Mouse (Mus musculus): ENCODE data around the gene Vax2. TPM values are rescaled to one million over a fixed set of nuclear protein-coding genes. Genes with fewer than 3 reads are reported as not detected.

The Vax2 gene
- total and polyA plus RNA-seq, 2 experiments from 2014 or later = not detected

- ATAC-seq (ENCODE audit: low FRiP score) = no peak
- no peak within 1 kb of the TSS for H3K9ac ChIP-seq (replicated peaks; ENCODE audit: low read length, poor library complexity, severe bottlenecking)
These were observed 51.3 kb downstream of the Vax2 start, which contains the start of gene Ankrd53 for GRCm38 (mm10) chr6:83762344-83762743. Gene Ankrd53, plus strand, starts transcription at chr6:83762644.

GRCm38 (mm10) chr6:83762880-83763431 lies 51.9 kb downstream of the Vax2 start:
- no peak overlapping the region for H3K9ac ChIP-seq (replicated peaks; ENCODE audit: low read length, poor library complexity, severe bottlenecking)
- peak; percentile 14 for TF ChIP-seq CTCF (IDR thresholded peaks at IDR 0.05)
- peak; percentile 28; the same call in 1 of the 2 replicates for ATAC-seq (ENCODE audit: low FRiP score)

More at GRCm38 (mm10) chr6:83762344-83762743, 51.3 kb downstream of the Vax2 start, which contains the start of gene Ankrd53:
- Histone ChIP-seq H3K4me2 (ENCODE audit: low read depth, low read length, poor library complexity, severe bottlenecking) (peak within 1 kb of the TSS; percentile 36; the same call in 1 of the 2 replicates), H3K9me3 (ENCODE audit: low read length) (no peaks in the 10 kb centered on the region), H3K27ac (ENCODE audit: low read depth, low read length) (no peak within 1 kb of the TSS), H3K4me1 (ENCODE audit: insufficient read depth, low read length) (no peaks in the 10 kb centered on the region; the same call in 1 of the 2 replicates), H3K36me3 (ENCODE audit: insufficient read depth, low read length) (no peaks in the 10 kb centered on the region), H3K4me3 (ENCODE audit: low read depth, low read length) (peak within 1 kb of the TSS; percentile 10; the same call in 1 of the 2 replicates), H3K27me3 (ENCODE audit: insufficient read depth, low read length) (peaks cover 63% of the 10 kb centered on the region)
- TF ChIP-seq CTCF (IDR thresholded peaks at IDR 0.05) = no peak
- no peak for DNase-seq (ENCODE audit: low spot score)
- WGBS = 39% methylated on average over 6 of the region's 6 CpGs

GRCm38 (mm10) chr6:83766982-83767381 lies 55.9 kb downstream of the Vax2 start:
- Histone ChIP-seq H3K36me3 (ENCODE audit: insufficient read depth, low read length) (peaks cover 32% of the 10 kb centered on the region), H3K4me2 (ENCODE audit: low read depth, low read length, poor library complexity, severe bottlenecking) (no peak overlapping the region), H3K27me3 (ENCODE audit: insufficient read depth, low read length) (peaks cover 29% of the 10 kb centered on the region), H3K9ac (replicated peaks; ENCODE audit: low read length, poor library complexity, severe bottlenecking) (no peak overlapping the region), H3K27ac (ENCODE audit: low read depth, low read length) (no peak overlapping the region), H3K4me1 (ENCODE audit: insufficient read depth, low read length) (no peaks in the 10 kb centered on the region), H3K4me3 (ENCODE audit: low read depth, low read length) (no peak overlapping the region), H3K9me3 (ENCODE audit: low read length) (no peaks in the 10 kb centered on the region)
- WGBS = 96% methylated on average over 3 of the region's 3 CpGs
- ATAC-seq (ENCODE audit: low FRiP score) (no peak), DNase-seq (ENCODE audit: low spot score) (no peak)
- TF ChIP-seq CTCF (IDR thresholded peaks at IDR 0.05) = no peak

More at GRCm38 (mm10) chr6:83762880-83763431, 51.9 kb downstream of the Vax2 start:
- H3K27me3 ChIP-seq (ENCODE audit: insufficient read depth, low read length) = peaks cover 57% of the 10 kb centered on the region
- H3K27ac ChIP-seq (ENCODE audit: low read depth, low read length) = no peak overlapping the region
- no peaks in the 10 kb centered on the region for H3K9me3 ChIP-seq (ENCODE audit: low read length)
- no peaks in the 10 kb centered on the region; the same call in 1 of the 2 replicates for H3K4me1 ChIP-seq (ENCODE audit: insufficient read depth, low read length)
- no peak for DNase-seq (ENCODE audit: low spot score)
- peaks cover 3% of the 10 kb centered on the region; the same call in 1 of the 2 replicates for H3K36me3 ChIP-seq (ENCODE audit: insufficient read depth, low read length)
- WGBS = 10% methylated on average over 35 of the region's 35 CpGs
- peak overlapping the region; percentile 36; the same call in 1 of the 2 replicates for H3K4me2 ChIP-seq (ENCODE audit: low read depth, low read length, poor library complexity, severe bottlenecking)
- H3K4me3 ChIP-seq (ENCODE audit: low read depth, low read length) = peak overlapping the region; percentile 10; the same call in 1 of the 2 replicates

GRCm38 (mm10) chr6:83768485-83768884 lies 57.4 kb downstream of the Vax2 start:
- TF ChIP-seq CTCF (IDR thresholded peaks at IDR 0.05) = no peak
- Histone ChIP-seq H3K4me2 (ENCODE audit: low read depth, low read length, poor library complexity, severe bottlenecking) (no peak overlapping the region), H3K9ac (replicated peaks; ENCODE audit: low read length, poor library complexity, severe bottlenecking) (no peak overlapping the region), H3K4me3 (ENCODE audit: low read depth, low read length) (no peak overlapping the region), H3K27me3 (ENCODE audit: insufficient read depth, low read length) (peaks cover 14% of the 10 kb centered on the region; the same call in 1 of the 2 replicates), H3K4me1 (ENCODE audit: insufficient read depth, low read length) (no peaks in the 10 kb centered on the region), H3K27ac (ENCODE audit: low read depth, low read length) (no peak overlapping the region), H3K36me3 (ENCODE audit: insufficient read depth, low read length) (peaks cover 39% of the 10 kb centered on the region), H3K9me3 (ENCODE audit: low read length) (no peaks in the 10 kb centered on the region)
- ATAC-seq (ENCODE audit: low FRiP score) (no peak), DNase-seq (ENCODE audit: low spot score) (no peak)
- 81% methylated on average over 5 of the region's 5 CpGs for WGBS

GRCm38 (mm10) chr6:83774126-83774525 lies 63.1 kb downstream of the Vax2 start:
- peaks cover 11% of the 10 kb centered on the region; the same call in 1 of the 2 replicates for H3K4me1 ChIP-seq (ENCODE audit: insufficient read depth, low read length)
- 74% methylated on average over 8 of the region's 9 CpGs for WGBS
- no peak for DNase-seq (ENCODE audit: low spot score)
- peak overlapping the region; percentile 92 for H3K4me2 ChIP-seq (ENCODE audit: low read depth, low read length, poor library complexity, severe bottlenecking)
- no peaks in the 10 kb centered on the region for H3K9me3 ChIP-seq (ENCODE audit: low read length)
- peak overlapping the region; percentile 82; the same call in 1 of the 2 replicates for H3K9ac ChIP-seq (replicated peaks; ENCODE audit: low read length, poor library complexity, severe bottlenecking)
- no peaks in the 10 kb centered on the region for H3K27me3 ChIP-seq (ENCODE audit: insufficient read depth, low read length)
- H3K36me3 ChIP-seq (ENCODE audit: insufficient read depth, low read length) = peaks cover 26% of the 10 kb centered on the region
- TF ChIP-seq CTCF (IDR thresholded peaks at IDR 0.05) = no peak
- H3K4me3 ChIP-seq (ENCODE audit: low read depth, low read length) = peak overlapping the region; percentile 71
- ATAC-seq (ENCODE audit: low FRiP score) = no peak
- no peak overlapping the region for H3K27ac ChIP-seq (ENCODE audit: low read depth, low read length)
